Mouse (Mus musculus): ENCODE measurements at regions not wholly inside any gene's neighbourhood (a gene's known extent, or its start where the extent isn't known, plus 50 kb on each side); places are given as distances from the start of the nearest gene placed in this dataset.

DNA sequence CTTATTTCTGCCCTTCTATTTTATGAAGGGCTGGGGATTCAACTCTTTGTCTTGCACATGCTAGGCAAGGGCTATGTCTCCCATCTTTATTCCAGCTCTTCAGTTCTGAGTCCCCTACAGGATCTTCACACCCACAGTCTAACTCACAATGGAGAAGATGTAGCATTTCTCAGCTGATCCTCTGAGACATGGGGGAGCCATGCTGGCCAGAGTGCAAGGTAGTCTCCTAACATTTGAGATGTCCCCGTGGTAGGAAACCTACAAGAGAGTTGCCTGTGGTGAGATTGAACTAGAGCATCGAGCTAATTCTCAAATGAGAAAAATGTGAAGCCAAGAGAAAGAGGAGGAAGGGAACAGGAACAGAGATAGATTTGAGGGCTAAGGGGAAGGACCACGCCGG lies 83.3 kb upstream of the Pabpc6 start:
- TF ChIP-seq POLR2A (IDR thresholded peaks at IDR 0.05; ENCODE audit: borderline replicate concordance, extremely low read depth, low read depth, low read length) (no peak), CTCF (IDR thresholded peaks at IDR 0.05; ENCODE audit: insufficient read depth, low read length) (no peak)

Measured in lung, adult 2 months (tissue).